Mouse (Mus musculus) brain, embryonic 14.5 days (tissue): Measurements from ENCODE around the gene Atf4.

Experiments
- CTCF ChIP-seq: fragments of 200-500 bp; IDR thresholded peaks from 2 replicates; pipeline ENCODE4 v1.5.1; 2012; ENCODE audit warnings: inconsistent platforms, mild to moderate bottlenecking, moderate library complexity, borderline replicate concordance; ENCODE audit not compliant: insufficient read depth, insufficient read length; ENCODE audit errors: extremely low read depth
- POLR2A ChIP-seq: fragments of 200-500 bp; IDR thresholded peaks from 2 replicates; pipeline ENCODE4 v1.6.1; 2012; ENCODE audit warnings: mild to moderate bottlenecking, inconsistent platforms, borderline replicate concordance; ENCODE audit not compliant: poor library complexity, insufficient read depth, insufficient read length, severe bottlenecking; ENCODE audit errors: extremely low read depth

DNA sequence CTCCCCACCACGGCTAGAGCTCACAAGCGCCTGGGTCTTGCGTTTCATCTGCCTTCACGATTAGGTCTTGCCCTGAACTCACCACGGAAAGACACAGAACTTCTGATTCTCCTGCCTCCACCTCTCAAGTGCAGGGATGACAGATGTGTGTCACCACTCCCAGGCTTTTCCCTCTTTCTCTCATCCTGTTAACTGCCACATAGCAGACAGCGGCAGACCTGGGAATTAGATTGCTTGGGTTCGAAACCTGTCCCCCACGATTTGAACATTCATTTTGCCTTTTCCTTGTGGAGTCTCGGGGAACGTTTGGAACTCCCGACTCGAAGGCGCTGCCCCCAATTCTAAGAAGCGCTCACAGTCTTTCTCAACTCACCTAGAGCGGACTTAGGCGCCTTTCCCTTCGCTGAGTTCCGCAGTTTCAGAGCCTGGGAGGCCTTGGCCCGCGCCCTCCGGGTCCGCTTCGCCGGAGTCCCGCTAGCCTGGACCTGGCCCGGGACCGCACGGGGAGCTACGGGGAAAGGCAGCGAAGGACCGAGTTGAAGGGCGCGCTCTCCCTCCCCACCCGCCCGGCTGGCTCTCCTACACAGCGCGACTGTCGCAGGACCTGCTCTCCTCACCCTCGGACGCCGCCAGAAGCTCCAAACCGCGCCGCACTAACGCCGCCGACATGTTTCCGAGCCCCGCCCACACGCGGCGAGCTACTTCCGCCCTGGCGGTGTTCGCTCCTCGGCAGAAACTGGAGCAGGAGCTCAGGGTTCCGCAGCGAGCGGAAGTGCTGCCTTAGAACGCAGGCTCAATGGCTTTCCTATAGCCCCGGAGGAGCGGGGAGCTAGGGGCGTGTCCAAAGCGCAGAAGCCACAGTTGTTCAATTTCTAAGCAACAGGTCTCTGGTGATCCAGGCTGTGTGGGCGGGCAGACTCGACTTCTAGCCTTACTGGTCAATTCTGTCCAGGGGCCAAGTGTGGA lies 8.9 kb downstream of the Atf4 start, which contains the start of gene Rps19bp1:
- no peak for TF ChIP-seq CTCF
- peak; percentile 58; the same call in 1 of the 2 replicates for TF ChIP-seq POLR2A
